Mouse (Mus musculus): ENCODE results near the gene Iba57.

Gene Iba57

GRCm38 (mm10) chr11:59134373-59134997, 29.1 kb downstream of the Iba57 start:
- DNase-seq (ENCODE audit: low spot score in 2 of 2), result no peak

- no peak for DNase-seq (ENCODE audit: low spot score in 2 of 2)
These were observed 31.5 kb downstream of the Iba57 start for GRCm38 (mm10) chr11:59132065-59132464.

GRCm38 (mm10) chr11:59131348-59131919, 32.1 kb downstream of the Iba57 start:
- DNase-seq (ENCODE audit: low spot score in 2 of 2), result no peak

- no peak for DNase-seq (ENCODE audit: low spot score in 2 of 2)
These were observed 32.8 kb downstream of the Iba57 start for GRCm38 (mm10) chr11:59130782-59131181.

- DNase-seq (ENCODE audit: low spot score in 2 of 2), result no peak
These were observed 57.6 kb downstream of the Iba57 start for GRCm38 (mm10) chr11:59105945-59106344.

Measured in frontal cortex, postnatal 14 days (tissue).